Mouse (Mus musculus): ENCODE results near the gene Zfp990. TPM values are rescaled to one million over a fixed set of nuclear protein-coding genes. Genes with fewer than 3 reads are reported as not detected.
"Not testable (repeated sequence)": the region's sequence is repeated elsewhere in the genome, so short reads cannot be mapped to it uniquely, and the experiment has no call there.

Zfp990 gene
- polyA plus RNA-seq, 1 experiment from 2014 or later = 0.05 TPM

GRCm38 (mm10) chr4:145545734-145546349, 35.3 kb downstream of the Zfp990 start:
- H3K9me3 ChIP-seq; ATAC-seq (ENCODE audit: insufficient read depth, low FRiP score, low read depth); H3K36me3 ChIP-seq; H3K27me3 ChIP-seq (replicated peaks); H3K4me2 ChIP-seq; H3K4me3 ChIP-seq (replicated peaks); H3K9ac ChIP-seq; H3K4me1 ChIP-seq; H3K27ac ChIP-seq: not testable (repeated sequence)
- 73% methylated on average over 6 of the region's 6 CpGs for WGBS

- ATAC-seq (ENCODE audit: insufficient read depth, low FRiP score, low read depth); H3K27ac ChIP-seq; H3K27me3 ChIP-seq (replicated peaks); H3K9me3 ChIP-seq; H3K9ac ChIP-seq; H3K4me1 ChIP-seq; H3K4me3 ChIP-seq (replicated peaks); H3K4me2 ChIP-seq; H3K36me3 ChIP-seq: not testable (repeated sequence)
- 92% methylated on average over 3 of the region's 3 CpGs for WGBS
These were observed 35.9 kb downstream of the Zfp990 start for GRCm38 (mm10) chr4:145546477-145546876.

- H3K4me2 ChIP-seq = no peak overlapping the region
- ATAC-seq (ENCODE audit: insufficient read depth, low FRiP score, low read depth) = no peak
- no peaks in the 10 kb centered on the region; the same call in 1 of the 2 replicates for H3K9me3 ChIP-seq
- H3K27ac ChIP-seq = no peak overlapping the region
- WGBS = 75% methylated on average over 1 of the region's 1 CpGs
- no peaks in the 10 kb centered on the region for H3K4me1 ChIP-seq
- no peak overlapping the region for H3K4me3 ChIP-seq (replicated peaks)
- H3K27me3 ChIP-seq (replicated peaks) = no peaks in the 10 kb centered on the region
- no peaks in the 10 kb centered on the region for H3K36me3 ChIP-seq
- H3K9ac ChIP-seq = no peak overlapping the region
These were observed 46.1 kb downstream of the Zfp990 start for GRCm38 (mm10) chr4:145556680-145557079.

DNA sequence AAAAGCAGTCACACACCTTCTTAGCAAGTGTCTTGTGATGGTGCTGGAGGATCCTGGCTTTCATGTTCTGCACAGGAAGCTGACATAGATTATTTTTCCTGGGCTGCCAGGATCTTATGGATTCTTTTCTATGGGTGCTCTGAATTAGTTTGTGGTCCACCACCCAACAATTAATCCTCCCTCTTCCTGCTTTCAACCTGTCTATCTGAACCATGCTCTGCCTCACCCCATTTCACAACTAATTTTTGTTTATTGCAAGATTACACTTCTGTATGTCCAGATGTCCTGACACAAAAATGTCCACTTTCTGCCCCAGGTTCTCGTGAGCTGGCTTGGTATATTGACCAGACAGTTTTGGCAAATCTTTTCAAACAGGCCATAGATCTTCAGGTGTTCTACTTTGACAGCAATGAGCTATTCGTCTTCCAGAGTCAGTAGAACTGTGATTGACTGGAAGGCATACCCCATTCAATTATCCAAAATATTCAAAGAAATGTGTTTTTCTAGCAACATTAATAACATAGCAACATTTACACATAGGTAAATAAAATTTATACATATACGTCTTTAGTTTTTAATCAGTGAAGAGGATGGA, 49.0 kb downstream of the Zfp990 start:
- Histone ChIP-seq H3K4me3 (replicated peaks) (no peak overlapping the region), H3K4me2 (no peak overlapping the region), H3K27me3 (replicated peaks) (no peaks in the 10 kb centered on the region), H3K27ac (no peak overlapping the region), H3K9ac (no peak overlapping the region), H3K9me3 (no peaks in the 10 kb centered on the region), H3K36me3 (no peaks in the 10 kb centered on the region), H3K4me1 (no peaks in the 10 kb centered on the region)
- no peak for ATAC-seq (ENCODE audit: insufficient read depth, low FRiP score, low read depth)
- 35% methylated on average over 3 of the region's 3 CpGs for WGBS

DNA sequence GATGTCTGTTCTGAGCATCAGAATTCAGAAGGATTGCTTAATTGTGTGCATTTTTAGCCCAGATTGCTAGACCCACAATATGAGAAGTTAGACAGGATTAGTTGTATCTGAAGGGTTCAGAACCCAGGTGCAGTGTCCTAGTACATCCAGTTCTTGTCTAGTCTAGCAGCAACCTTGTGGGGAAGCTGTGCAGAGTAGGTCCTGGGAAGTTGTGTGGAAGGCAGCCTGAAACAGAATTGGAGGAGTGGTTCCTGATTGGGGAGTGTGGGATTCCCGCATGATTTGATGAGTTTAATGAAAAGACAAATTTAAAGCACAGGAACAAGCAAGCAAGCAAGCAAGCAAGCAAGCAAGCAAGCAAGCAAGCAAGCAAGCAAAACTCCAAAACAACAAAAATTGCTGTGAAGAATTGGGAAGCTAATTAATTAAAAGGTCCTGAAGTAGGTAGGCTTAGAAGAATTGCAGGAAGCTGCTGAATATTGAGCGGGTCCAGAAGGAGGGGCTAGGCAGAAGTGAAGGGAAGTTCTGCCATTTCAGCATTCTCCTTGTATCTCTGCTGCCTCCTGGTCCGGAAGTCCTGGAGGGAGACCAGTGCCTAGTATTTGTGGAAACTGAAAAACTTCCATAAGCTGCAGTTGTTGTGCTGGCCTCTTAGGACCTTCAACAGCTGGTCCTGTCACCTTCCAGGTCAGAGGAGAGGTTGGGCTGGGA, 53.7 kb downstream of the Zfp990 start:
- no peaks in the 10 kb centered on the region for H3K27me3 ChIP-seq (replicated peaks)

GRCm38 (mm10) chr4:145570461-145570860, 59.9 kb downstream of the Zfp990 start:
- H3K27ac ChIP-seq; H3K36me3 ChIP-seq; ATAC-seq (ENCODE audit: insufficient read depth, low FRiP score, low read depth); H3K27me3 ChIP-seq (replicated peaks); H3K9ac ChIP-seq; H3K4me1 ChIP-seq; H3K4me2 ChIP-seq; H3K9me3 ChIP-seq; H3K4me3 ChIP-seq (replicated peaks): not testable (repeated sequence)
- WGBS = 90% methylated on average over 8 of the region's 10 CpGs

More for the DNA sequence above, 53.7 kb downstream of the Zfp990 start:
- Histone ChIP-seq H3K9ac (no peak overlapping the region), H3K4me3 (replicated peaks) (no peak overlapping the region), H3K4me1 (no peaks in the 10 kb centered on the region), H3K27ac (no peak overlapping the region), H3K9me3 (no peaks in the 10 kb centered on the region), H3K4me2 (no peak overlapping the region), H3K36me3 (no peaks in the 10 kb centered on the region)
- WGBS = 63% methylated on average over 3 of the region's 3 CpGs
- no peak for ATAC-seq (ENCODE audit: insufficient read depth, low FRiP score, low read depth)

GRCm38 (mm10) chr4:145576623-145577022, 66.1 kb downstream of the Zfp990 start:
- not testable (repeated sequence) for H3K27ac ChIP-seq; H3K36me3 ChIP-seq; H3K4me1 ChIP-seq; ATAC-seq (ENCODE audit: insufficient read depth, low FRiP score, low read depth); H3K27me3 ChIP-seq (replicated peaks); H3K9me3 ChIP-seq; H3K4me3 ChIP-seq (replicated peaks); H3K4me2 ChIP-seq; H3K9ac ChIP-seq
- 84% methylated on average over 8 of the region's 8 CpGs for WGBS

DNA sequence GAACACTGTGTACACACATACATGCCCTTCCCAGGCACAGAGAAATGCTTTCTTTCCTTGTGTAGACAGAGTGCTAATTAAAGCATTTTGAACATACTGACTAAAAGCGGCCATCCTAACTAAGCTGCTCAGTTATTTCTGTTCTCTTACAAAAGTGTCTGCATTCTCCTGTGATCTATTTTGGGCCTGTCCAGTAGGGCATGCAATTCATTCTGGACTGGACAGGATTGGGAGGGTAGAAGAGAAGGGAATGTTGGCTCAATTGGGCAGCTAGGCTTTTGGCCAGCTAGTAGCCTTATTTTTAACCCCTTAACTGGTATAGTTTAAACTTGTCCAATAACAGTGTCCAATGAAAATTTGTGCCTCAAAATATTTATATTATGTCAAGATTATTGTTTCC, 69.8 kb downstream of the Zfp990 start:
- not testable (repeated sequence) for H3K4me2 ChIP-seq; H3K36me3 ChIP-seq; H3K9ac ChIP-seq; H3K4me3 ChIP-seq (replicated peaks); H3K4me1 ChIP-seq; H3K9me3 ChIP-seq; ATAC-seq (ENCODE audit: insufficient read depth, low FRiP score, low read depth); H3K27me3 ChIP-seq (replicated peaks); H3K27ac ChIP-seq
- 90% methylated on average over 1 of the region's 1 CpGs for WGBS

GRCm38 (mm10) chr4:145585078-145585477, 74.5 kb downstream of the Zfp990 start, which contains the start of gene Gm13212:
Gm13212 (plus strand) TSS chr4:145585166.
- H3K9ac ChIP-seq; H3K36me3 ChIP-seq; H3K4me1 ChIP-seq; ATAC-seq (ENCODE audit: insufficient read depth, low FRiP score, low read depth); H3K27ac ChIP-seq; H3K9me3 ChIP-seq; H3K27me3 ChIP-seq (replicated peaks): not testable (repeated sequence)
- Histone ChIP-seq H3K4me3 (replicated peaks) (peak within 1 kb of the TSS; percentile 32), H3K4me2 (peak within 1 kb of the TSS; percentile 45)
- 16% methylated on average over 11 of the region's 11 CpGs for WGBS

DNA sequence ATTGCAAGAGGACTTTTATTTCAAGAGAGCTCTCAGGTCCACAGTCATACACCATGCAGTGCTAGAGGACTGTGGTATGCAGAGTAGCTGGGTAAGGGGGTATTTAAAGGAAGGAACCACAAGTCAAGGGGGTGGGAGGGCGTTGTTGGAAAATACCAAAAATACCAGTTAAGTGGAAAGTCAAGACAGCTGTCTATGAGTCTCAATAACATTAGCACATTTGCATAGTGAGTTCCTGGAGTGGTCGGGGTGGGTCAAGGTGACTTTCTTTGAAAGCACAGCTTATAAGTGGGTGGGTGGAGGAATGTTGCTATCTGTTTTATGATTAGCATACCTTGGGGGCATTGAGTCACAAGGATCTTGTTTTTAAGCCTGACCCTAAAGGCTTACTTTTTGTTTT, 75.5 kb downstream of the Zfp990 start:
- H3K9me3 ChIP-seq; H3K4me1 ChIP-seq; ATAC-seq (ENCODE audit: insufficient read depth, low FRiP score, low read depth); H3K4me2 ChIP-seq; H3K27ac ChIP-seq; H3K9ac ChIP-seq; H3K36me3 ChIP-seq; H3K27me3 ChIP-seq (replicated peaks): not testable (repeated sequence)
- WGBS = 79% methylated on average over 2 of the region's 2 CpGs
- 0 out of 2 replicates have a peak overlapping the region, but pooled peaks have one; percentile 32 for H3K4me3 ChIP-seq (replicated peaks)

Measured in stomach, embryonic 15.5 days (tissue).